In the genomic region with DNA sequence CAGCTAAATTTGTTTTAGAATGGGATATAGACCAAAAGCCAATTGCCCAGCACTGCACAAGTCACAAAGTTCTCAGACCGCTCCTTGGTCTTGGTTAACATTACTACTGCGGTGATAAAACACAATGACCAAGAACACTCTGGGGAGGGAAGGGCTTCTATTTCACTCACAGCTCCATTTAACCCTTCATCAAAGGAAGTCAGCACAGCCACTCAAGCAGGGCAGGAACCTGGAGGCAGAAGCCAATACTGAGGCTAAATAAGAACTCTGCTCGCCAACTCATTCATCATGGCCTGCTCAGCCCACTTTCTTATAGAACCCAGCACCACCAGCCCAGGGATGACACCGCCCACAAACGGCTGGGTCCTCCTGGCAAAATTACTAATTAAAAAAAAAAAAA, we compare ENCODE assay signal across 20 mouse cellular contexts. TPM values are rescaled to one million over a fixed set of nuclear protein-coding genes. Genes with fewer than 3 reads are reported as not detected.
DNase-seq lines count a peak whose midpoint lies in the region; ATAC-seq and TF ChIP-seq lines count a peak whose summit lies in the region.
"Had no signal": no experiment of that assay in that cellular context is flagged by ENCODE, and none has a peak within 500 bp of the region (broad histone marks: within the 10 kb centered on the region; RNA-seq: fewer than 3 reads in every experiment).

No protein-coding gene starts in this region.

- H3K9me3 ChIP-seq in heart, embryonic 12.5 days (replicated peaks) = no peaks in the 10 kb centered on the region
- no peaks in the 10 kb centered on the region for H3K9me3 ChIP-seq in kidney, embryonic 14.5 days (ENCODE audit: control insufficient read depth, low read length)
- H3K9me3 ChIP-seq in neural tube, embryonic 13.5 days = peaks cover 4% of the 10 kb centered on the region; the same call in 1 of the 2 replicates
- no peaks in the 10 kb centered on the region for H3K9me3 ChIP-seq in neural tube, embryonic 15.5 days (replicated peaks)
- H3K9me3 ChIP-seq: hindbrain, embryonic 10.5 days; intestine, embryonic 15.5 days had no signal

- no peak for TF ChIP-seq POLR2A in myocyte (IDR thresholded peaks at IDR 0.05; ENCODE audit: insufficient read length, low read depth)

- 91% methylated on average over 5 of the region's 5 CpGs for WGBS in heart, embryonic 12.5 days
- 35% methylated on average over 5 of the region's 5 CpGs for WGBS in kidney, embryonic 14.5 days
- WGBS in neural tube, embryonic 13.5 days = 86% methylated on average over 5 of the region's 5 CpGs
- WGBS in neural tube, embryonic 15.5 days = 85% methylated on average over 5 of the region's 5 CpGs

- H3K27me3 ChIP-seq in heart, embryonic 12.5 days (replicated peaks) = no peaks in the 10 kb centered on the region
- no peaks in the 10 kb centered on the region for H3K27me3 ChIP-seq in kidney, embryonic 14.5 days (ENCODE audit: control insufficient read depth, insufficient read depth, low read length)
- H3K27me3 ChIP-seq in neural tube, embryonic 13.5 days = no peaks in the 10 kb centered on the region
- no peaks in the 10 kb centered on the region for H3K27me3 ChIP-seq in neural tube, embryonic 15.5 days (replicated peaks)
- no peaks in the 10 kb centered on the region for H3K27me3 ChIP-seq in myocyte (ENCODE audit: control insufficient read depth, insufficient read depth, insufficient read length)
- H3K27me3 ChIP-seq: forebrain, embryonic 13.5 days; intestine, embryonic 15.5 days had no signal

- H3K36me3 ChIP-seq in heart, embryonic 12.5 days = no peaks in the 10 kb centered on the region
- no peaks in the 10 kb centered on the region for H3K36me3 ChIP-seq in kidney, embryonic 14.5 days (ENCODE audit: control insufficient read depth, insufficient read depth, low read length)
- H3K36me3 ChIP-seq in neural tube, embryonic 13.5 days = no peaks in the 10 kb centered on the region
- no peaks in the 10 kb centered on the region for H3K36me3 ChIP-seq in neural tube, embryonic 15.5 days
- no peaks in the 10 kb centered on the region for H3K36me3 ChIP-seq in myocyte (ENCODE audit: control insufficient read depth, insufficient read depth)
- H3K36me3 ChIP-seq: hindbrain, embryonic 10.5 days; intestine, embryonic 15.5 days had no signal

- peak overlapping the region; percentile 4; the same call in 1 of the 2 replicates for H3K27ac ChIP-seq in heart, embryonic 12.5 days (ENCODE audit: poor library complexity, severe bottlenecking)
- H3K27ac ChIP-seq in kidney, embryonic 14.5 days (ENCODE audit: low read depth, low read length) = peak overlapping the region; percentile 39; the same call in 1 of the 2 replicates
- H3K27ac ChIP-seq in neural tube, embryonic 13.5 days (replicated peaks) = peak overlapping the region; percentile 47
- H3K27ac ChIP-seq in neural tube, embryonic 15.5 days (replicated peaks) = no peak overlapping the region; the same call in 1 of the 2 replicates
- H3K27ac ChIP-seq: forebrain, embryonic 13.5 days; heart, adult 2 months; hindbrain, embryonic 10.5 days; hindbrain, embryonic 14.5 days; intestine, embryonic 15.5 days had no signal

- no peak for ATAC-seq in heart, embryonic 12.5 days (ENCODE audit: insufficient number of reproducible peaks, low FRiP score)
- peak; percentile 77 for ATAC-seq in kidney, embryonic 14.5 days (ENCODE audit: low FRiP score, low TSS enrichment)
- ATAC-seq in neural tube, embryonic 13.5 days (ENCODE audit: low read depth) = no peak
- ATAC-seq in neural tube, embryonic 15.5 days (ENCODE audit: low FRiP score) = no peak
- ATAC-seq: forebrain, embryonic 13.5 days; forebrain, postnatal 0 days; intestine, embryonic 15.5 days had no signal

- no peak for DNase-seq in heart, postnatal 36 days
- no peak for DNase-seq in kidney, postnatal 4 days
- no peak for DNase-seq in lung, postnatal 10 days
- DNase-seq: adrenal gland, adult 8-10 months; adrenal gland, postnatal 36 days; cerebellum, adult 11 months; cerebellum, adult 8-10 months; cerebellum, postnatal 25 days; forebrain, postnatal 0 days; gastrocnemius, postnatal 36 days; heart, adult 2 months had no signal

- H3ac ChIP-seq in myocyte (ENCODE audit: control insufficient read depth, insufficient read length) = no peak overlapping the region

- H3K9ac ChIP-seq in heart, embryonic 12.5 days = no peak overlapping the region
- H3K9ac ChIP-seq in kidney, embryonic 14.5 days (ENCODE audit: low read depth, low read length) = no peak overlapping the region
- no peak overlapping the region for H3K9ac ChIP-seq in neural tube, embryonic 13.5 days
- H3K9ac ChIP-seq in neural tube, embryonic 15.5 days (replicated peaks) = no peak overlapping the region
- H3K9ac ChIP-seq: forebrain, embryonic 13.5 days; forebrain, postnatal 0 days; hindbrain, embryonic 14.5 days; intestine, embryonic 15.5 days had no signal

- H3K79me2 ChIP-seq in myocyte (ENCODE audit: control insufficient read depth, insufficient read depth) = no peaks in the 10 kb centered on the region

- H3K4me3 ChIP-seq in heart, embryonic 12.5 days = no peak overlapping the region
- H3K4me3 ChIP-seq in kidney, embryonic 14.5 days (ENCODE audit: low read length) = no peak overlapping the region
- no peak overlapping the region for H3K4me3 ChIP-seq in neural tube, embryonic 13.5 days
- H3K4me3 ChIP-seq in neural tube, embryonic 15.5 days (replicated peaks) = no peak overlapping the region
- H3K4me3 ChIP-seq in myocyte = no peak overlapping the region
- H3K4me3 ChIP-seq: forebrain, embryonic 13.5 days; heart, adult 2 months; hindbrain, embryonic 10.5 days; intestine, embryonic 15.5 days had no signal

- peaks cover 25% of the 10 kb centered on the region for H3K4me1 ChIP-seq in heart, embryonic 12.5 days (replicated peaks)
- H3K4me1 ChIP-seq in kidney, embryonic 14.5 days (ENCODE audit: control insufficient read depth, insufficient read depth, low read length) = no peaks in the 10 kb centered on the region
- peaks cover 34% of the 10 kb centered on the region for H3K4me1 ChIP-seq in neural tube, embryonic 13.5 days (replicated peaks)
- peaks cover 11% of the 10 kb centered on the region for H3K4me1 ChIP-seq in neural tube, embryonic 15.5 days

- intact Hi-C loops in heart, postnatal 36 days (cut with DNase I) = loop anchor here (10.0 kb wide), 1 partner anchor 774 kb away; no protein-coding TSS in a partner anchor

- H3K4me2 ChIP-seq in heart, embryonic 12.5 days = no peak overlapping the region
- H3K4me2 ChIP-seq in kidney, embryonic 14.5 days (replicated peaks; ENCODE audit: low read depth, low read length) = no peak overlapping the region
- no peak overlapping the region for H3K4me2 ChIP-seq in neural tube, embryonic 13.5 days
- no peak overlapping the region for H3K4me2 ChIP-seq in neural tube, embryonic 15.5 days
- peak overlapping the region; percentile 64 for H3K4me2 ChIP-seq in myocyte (ENCODE audit: low read depth)
- H3K4me2 ChIP-seq: forebrain, embryonic 13.5 days; hindbrain, embryonic 14.5 days; intestine, embryonic 15.5 days had no signal

TF ChIP-seq in myocyte, 11 proteins besides CTCF, POLR2A, EP300 and RAD21:
- no peak for TF ChIP-seq MAX (IDR thresholded peaks at IDR 0.05; ENCODE audit: low read depth)

RNA-seq across cellular contexts. Expression of a gene that starts 29.3 kb away (rescaled TPM):
- 11.5 and 12.2 TPM in 2 replicates for polyA plus RNA-seq in heart, embryonic 12.5 days (2016; fragmentation: Nextera tagmentation; extraction: Ambion mirVana)
- total RNA-seq in heart, postnatal 36 days (2021) = 1 to 10 TPM; 6.9 to 7.2 TPM
- 19.9 and 21.5 TPM in 2 replicates for polyA plus RNA-seq in kidney, embryonic 14.5 days (2014; fragmentation: Nextera tagmentation; extraction: Ambion mirVana)
- polyA plus RNA-seq in neural tube, embryonic 13.5 days (2015; fragmentation: Nextera tagmentation; extraction: Ambion mirVana) = 19.7 and 19.8 TPM in 2 replicates
- 26.0 and 26.7 TPM in 2 replicates for polyA plus RNA-seq in neural tube, embryonic 15.5 days (2015; fragmentation: Nextera tagmentation; extraction: Ambion mirVana)
- polyA plus RNA-seq in myocyte (2012; fragmentation: generic; extraction: Trizol) = 22.7 TPM

RNA-seq across cellular contexts. Expression of a gene that starts 57.5 kb away (rescaled TPM):
- 25.6 and 26.1 TPM in 2 replicates for polyA plus RNA-seq in heart, embryonic 12.5 days (2016; fragmentation: Nextera tagmentation; extraction: Ambion mirVana)
- 10 to 100 TPM; 49.4 to 56.2 TPM for total RNA-seq in heart, postnatal 36 days (2021)
- polyA plus RNA-seq in kidney, embryonic 14.5 days (2014; fragmentation: Nextera tagmentation; extraction: Ambion mirVana) = 28.6 and 39.9 TPM in 2 replicates
- 33.9 and 35.5 TPM in 2 replicates for polyA plus RNA-seq in neural tube, embryonic 13.5 days (2015; fragmentation: Nextera tagmentation; extraction: Ambion mirVana)
- 29.6 and 31.0 TPM in 2 replicates for polyA plus RNA-seq in neural tube, embryonic 15.5 days (2015; fragmentation: Nextera tagmentation; extraction: Ambion mirVana)
- 14.2 TPM for polyA plus RNA-seq in myocyte (2012; fragmentation: generic; extraction: Trizol)

RNA-seq across cellular contexts. Expression of a gene that starts 57.6 kb away (rescaled TPM):
- 20.5 and 22.2 TPM in 2 replicates for polyA plus RNA-seq in heart, embryonic 12.5 days (2016; fragmentation: Nextera tagmentation; extraction: Ambion mirVana)
- 10 to 100 TPM; 45.2 to 45.4 TPM for total RNA-seq in heart, postnatal 36 days (2021)
- polyA plus RNA-seq in kidney, embryonic 14.5 days (2014; fragmentation: Nextera tagmentation; extraction: Ambion mirVana) = 7.7 and 14.1 TPM in 2 replicates
- polyA plus RNA-seq in neural tube, embryonic 13.5 days (2015; fragmentation: Nextera tagmentation; extraction: Ambion mirVana) = 32.9 and 37.7 TPM in 2 replicates
- polyA plus RNA-seq in neural tube, embryonic 15.5 days (2015; fragmentation: Nextera tagmentation; extraction: Ambion mirVana) = 25.3 and 27.6 TPM in 2 replicates
- 14.0 TPM for polyA plus RNA-seq in myocyte (2012; fragmentation: generic; extraction: Trizol)
